ENCODE assay signal across 19 mouse cellular contexts in genomic region chr2:20657856-20658255, GRCm38 (mm10).
DNase-seq lines count a peak whose midpoint lies in the region; ATAC-seq lines count a peak whose summit lies in the region.
"Had no signal": no experiment of that assay in that cellular context is flagged by ENCODE, and none has a peak within 500 bp of the region (broad histone marks: within the 10 kb centered on the region; RNA-seq: fewer than 3 reads in every experiment).

No protein-coding gene starts in this region.

- H3K27ac ChIP-seq in heart, embryonic 10.5 days, result no peak overlapping the region
- H3K27ac ChIP-seq in forebrain, embryonic 16.5 days (ENCODE audit: low read length), result no peak overlapping the region
- H3K27ac ChIP-seq: embryonic facial prominence, embryonic 10.5 days; forebrain, embryonic 15.5 days; heart, adult 2 months; macrophage; midbrain, embryonic 13.5 days had no signal

- peaks cover 18% of the 10 kb centered on the region for H3K4me1 ChIP-seq in heart, embryonic 10.5 days
- no peaks in the 10 kb centered on the region; the same call in 1 of the 2 replicates for H3K4me1 ChIP-seq in forebrain, embryonic 16.5 days (replicated peaks; ENCODE audit: control insufficient read depth, insufficient read depth, low read length)
- H3K4me1 ChIP-seq: forebrain, embryonic 15.5 days; midbrain, embryonic 13.5 days had no signal

- no peaks in the 10 kb centered on the region for H3K9me3 ChIP-seq in heart, embryonic 10.5 days
- no peaks in the 10 kb centered on the region for H3K9me3 ChIP-seq in forebrain, embryonic 16.5 days (ENCODE audit: control insufficient read depth, low read length)
- H3K9me3 ChIP-seq: embryonic facial prominence, embryonic 10.5 days; forebrain, embryonic 15.5 days; midbrain, embryonic 13.5 days had no signal

- no peak overlapping the region for H3K4me2 ChIP-seq in forebrain, embryonic 16.5 days (ENCODE audit: low read length)
- H3K4me2 ChIP-seq: forebrain, embryonic 15.5 days; midbrain, embryonic 13.5 days had no signal

- no peaks in the 10 kb centered on the region for H3K36me3 ChIP-seq in heart, embryonic 10.5 days
- no peaks in the 10 kb centered on the region for H3K36me3 ChIP-seq in forebrain, embryonic 16.5 days (ENCODE audit: control insufficient read depth, insufficient read depth)
- H3K36me3 ChIP-seq: embryonic facial prominence, embryonic 10.5 days; forebrain, embryonic 15.5 days; midbrain, embryonic 13.5 days had no signal

- 67% methylated on average over 3 of the region's 3 CpGs for WGBS in heart, embryonic 10.5 days
- 86% methylated on average over 3 of the region's 3 CpGs for WGBS in forebrain, embryonic 16.5 days

- no peak overlapping the region for H3K4me3 ChIP-seq in heart, embryonic 10.5 days
- H3K4me3 ChIP-seq in forebrain, embryonic 16.5 days (replicated peaks; ENCODE audit: low read length), result no peak overlapping the region
- H3K4me3 ChIP-seq: embryonic facial prominence, embryonic 10.5 days; forebrain, embryonic 15.5 days; heart, adult 2 months; midbrain, embryonic 13.5 days had no signal

- no peak for ATAC-seq in megakaryocyte, adult 5-6 weeks (ENCODE audit: poor library complexity, severe bottlenecking)
- ATAC-seq in forebrain, embryonic 16.5 days, result no peak
- ATAC-seq: forebrain, embryonic 15.5 days; inflammation-experienced regulatory T-cells, adult 6 months; midbrain, embryonic 13.5 days had no signal

- H3K9ac ChIP-seq in forebrain, embryonic 16.5 days (replicated peaks; ENCODE audit: low read depth, low read length), result no peak overlapping the region
- H3K9ac ChIP-seq: forebrain, embryonic 15.5 days; midbrain, embryonic 13.5 days had no signal

- no peaks in the 10 kb centered on the region for H3K27me3 ChIP-seq in heart, embryonic 10.5 days (ENCODE audit: insufficient read depth, poor library complexity, severe bottlenecking)
- no peaks in the 10 kb centered on the region for H3K27me3 ChIP-seq in forebrain, embryonic 16.5 days (replicated peaks; ENCODE audit: control insufficient read depth, insufficient read depth, low read length)
- H3K27me3 ChIP-seq: CH12.LX; forebrain, embryonic 15.5 days; midbrain, embryonic 13.5 days had no signal

- peak; percentile 11 to 21 for DNase-seq in heart, adult 18-20 months
- DNase-seq in heart, embryonic 10.5 days (ENCODE audit: low spot score), result no peak
- DNase-seq in right cerebral cortex, adult 2 months (ENCODE audit: low spot score in 2 of 2), result peak; percentile 7 to 16
- no peak for DNase-seq in right cerebral cortex, postnatal 36 days (ENCODE audit: low spot score in 2 of 2)
- peak; percentile 55 for DNase-seq in kidney, postnatal 14 days
- DNase-seq in yolk sac, embryonic 10.5 days (ENCODE audit: low spot score), result peak; percentile 10
- DNase-seq: adrenal gland, postnatal 14 days; cerebellum, adult 2 months; heart, adult 2 months; liver; lung, adult 2 months had no signal

Comparison
In these comparisons a context has a peak if more than half of its experiments do, and no peak if none do; other contexts are left out.
1. DNase-seq: peak in heart, adult 18-20 months (2 of 2), right cerebral cortex, adult 2 months (2 of 2), kidney, postnatal 14 days (single experiment) and yolk sac, embryonic 10.5 days (single experiment); none in heart, embryonic 10.5 days (single experiment) and right cerebral cortex, postnatal 36 days (0 of 2).